9 mouse cellular contexts compared by ENCODE assay signal in genomic region chr5:121841973-121842372, GRCm38 (mm10). TPM values are rescaled to one million over a fixed set of nuclear protein-coding genes. Genes with fewer than 3 reads are reported as not detected.
A peak's percentile ranks its signal among the peaks of the same experiment; 100 is the strongest.
DNase-seq lines count a peak whose midpoint lies in the region; ATAC-seq and TF ChIP-seq lines count a peak whose summit lies in the region.
"Had no signal": no experiment of that assay in that cellular context is flagged by ENCODE, and none has a peak within 500 bp of the region (broad histone marks: within the 10 kb centered on the region; RNA-seq: fewer than 3 reads in every experiment).

No protein-coding gene starts in this region.

- H3K36me3 ChIP-seq in heart, embryonic 12.5 days: no peaks in the 10 kb centered on the region
- no peaks in the 10 kb centered on the region for H3K36me3 ChIP-seq in midbrain, embryonic 15.5 days (replicated peaks)
- no peaks in the 10 kb centered on the region for H3K36me3 ChIP-seq in midbrain, postnatal 0 days (ENCODE audit: insufficient read depth, low read length)
- H3K36me3 ChIP-seq in heart, embryonic 14.5 days (ENCODE audit: control insufficient read depth, insufficient read depth, low read length): no peaks in the 10 kb centered on the region
- H3K36me3 ChIP-seq in stomach, embryonic 15.5 days: no peaks in the 10 kb centered on the region

- no peak for DNase-seq in heart, adult 8-10 months (ENCODE audit: low spot score)
- no peak for DNase-seq in midbrain, postnatal 0 days (ENCODE audit: low spot score)
- no peak for DNase-seq in right cerebral cortex, postnatal 14 days
- DNase-seq in urinary bladder, postnatal 36 days (ENCODE audit: low spot score in 2 of 2): no peak

- 0 out of 2 replicates have a peak overlapping the region, but pooled peaks have one; percentile 88 for H3K4me2 ChIP-seq in heart, embryonic 12.5 days
- H3K4me2 ChIP-seq in midbrain, embryonic 15.5 days: 0 out of 2 replicates have a peak overlapping the region, but pooled peaks have one; percentile 82
- no peak overlapping the region for H3K4me2 ChIP-seq in midbrain, postnatal 0 days (ENCODE audit: low read depth, low read length, poor library complexity, severe bottlenecking)
- H3K4me2 ChIP-seq in heart, embryonic 14.5 days (ENCODE audit: low read length): peak overlapping the region; percentile 90
- peak overlapping the region; percentile 86 for H3K4me2 ChIP-seq in stomach, embryonic 15.5 days

- no peak overlapping the region for H3K9ac ChIP-seq in heart, embryonic 12.5 days
- H3K9ac ChIP-seq in midbrain, embryonic 15.5 days: no peak overlapping the region
- H3K9ac ChIP-seq in midbrain, postnatal 0 days (replicated peaks; ENCODE audit: low read length, poor library complexity, severe bottlenecking): no peak overlapping the region
- H3K9ac ChIP-seq in heart, embryonic 14.5 days (ENCODE audit: low read length): no peak overlapping the region
- H3K9ac ChIP-seq in stomach, embryonic 15.5 days: no peak overlapping the region

- H3K27ac ChIP-seq in heart, embryonic 12.5 days (ENCODE audit: poor library complexity, severe bottlenecking): no peak overlapping the region
- no peak overlapping the region for H3K27ac ChIP-seq in midbrain, embryonic 15.5 days
- H3K27ac ChIP-seq in midbrain, postnatal 0 days (ENCODE audit: low read depth, low read length): no peak overlapping the region
- 0 out of 4 replicates have a peak overlapping the region, but pooled peaks of 1 of the 2 experiments have one; percentile 19 for H3K27ac ChIP-seq in heart, embryonic 14.5 days (replicated peaks in 1 of 2; ENCODE audit: control insufficient read depth in 1 of 2, insufficient read depth in 1 of 2, low read depth in 2 of 2, low read length in 2 of 2)
- H3K27ac ChIP-seq in stomach, embryonic 15.5 days: peak overlapping the region; percentile 4
- H3K27ac ChIP-seq: liver, embryonic 14.5 days had no signal

- ATAC-seq in heart, embryonic 12.5 days (ENCODE audit: insufficient number of reproducible peaks, low FRiP score): no peak
- no peak for ATAC-seq in midbrain, embryonic 15.5 days (replicated peaks)
- no peak for ATAC-seq in midbrain, postnatal 0 days (ENCODE audit: low FRiP score)
- no peak for ATAC-seq in heart, embryonic 14.5 days (ENCODE audit: insufficient number of reproducible peaks, insufficient read depth, low FRiP score, low read depth)
- no peak for ATAC-seq in stomach, embryonic 15.5 days (ENCODE audit: insufficient read depth, low FRiP score, low read depth)

- TF ChIP-seq CTCF in midbrain, postnatal 0 days (IDR thresholded peaks at IDR 0.05): no peak

- H3K4me1 ChIP-seq in heart, embryonic 12.5 days (replicated peaks): peaks cover 38% of the 10 kb centered on the region
- peaks cover 25% of the 10 kb centered on the region for H3K4me1 ChIP-seq in midbrain, embryonic 15.5 days
- H3K4me1 ChIP-seq in midbrain, postnatal 0 days (ENCODE audit: insufficient read depth, low read length): peaks cover 6% of the 10 kb centered on the region
- H3K4me1 ChIP-seq in heart, embryonic 14.5 days (ENCODE audit: control insufficient read depth in 2 of 2, insufficient read depth in 2 of 2, low read length in 2 of 2): peaks cover 13 to 27% of the 10 kb centered on the region in 2 experiments
- peaks cover 37% of the 10 kb centered on the region for H3K4me1 ChIP-seq in stomach, embryonic 15.5 days

- 0 out of 2 replicates have a peak overlapping the region, but pooled peaks have one; percentile 59 for H3K4me3 ChIP-seq in heart, embryonic 12.5 days
- no peak overlapping the region for H3K4me3 ChIP-seq in midbrain, embryonic 15.5 days
- H3K4me3 ChIP-seq in midbrain, postnatal 0 days (ENCODE audit: low read depth, low read length): no peak overlapping the region
- no peak overlapping the region for H3K4me3 ChIP-seq in heart, embryonic 14.5 days (ENCODE audit: control insufficient read depth in 1 of 2, insufficient read depth in 1 of 2, low read depth in 1 of 2, low read length in 2 of 2)
- H3K4me3 ChIP-seq in stomach, embryonic 15.5 days (replicated peaks): no peak overlapping the region

- no peaks in the 10 kb centered on the region for H3K9me3 ChIP-seq in heart, embryonic 12.5 days (replicated peaks)
- no peaks in the 10 kb centered on the region for H3K9me3 ChIP-seq in midbrain, embryonic 15.5 days
- no peaks in the 10 kb centered on the region for H3K9me3 ChIP-seq in midbrain, postnatal 0 days (ENCODE audit: low read length)
- no peaks in the 10 kb centered on the region for H3K9me3 ChIP-seq in heart, embryonic 14.5 days (ENCODE audit: control insufficient read depth, low read length)
- no peaks in the 10 kb centered on the region for H3K9me3 ChIP-seq in stomach, embryonic 15.5 days

- peaks cover 15% of the 10 kb centered on the region for H3K27me3 ChIP-seq in heart, embryonic 12.5 days (replicated peaks)
- H3K27me3 ChIP-seq in midbrain, embryonic 15.5 days (replicated peaks): peaks cover 62% of the 10 kb centered on the region
- H3K27me3 ChIP-seq in midbrain, postnatal 0 days (ENCODE audit: insufficient read depth, low read length): peaks cover 21% of the 10 kb centered on the region; the same call in 1 of the 2 replicates
- H3K27me3 ChIP-seq in heart, embryonic 14.5 days (ENCODE audit: control insufficient read depth, insufficient read depth, low read length): peaks cover 12% of the 10 kb centered on the region
- H3K27me3 ChIP-seq in stomach, embryonic 15.5 days (replicated peaks): peaks cover 13% of the 10 kb centered on the region

- 49% methylated on average over 10 of the region's 10 CpGs for WGBS in heart, embryonic 12.5 days
- 47% methylated on average over 10 of the region's 10 CpGs for WGBS in midbrain, embryonic 15.5 days
- WGBS in midbrain, postnatal 0 days: 53% methylated on average over 10 of the region's 10 CpGs
- WGBS in heart, embryonic 14.5 days: 47% methylated on average over 10 of the region's 10 CpGs
- WGBS in stomach, embryonic 15.5 days: 44% methylated on average over 10 of the region's 10 CpGs

RNA-seq across cellular contexts. Expression of gene Sh2b3, which starts 4.5 kb away (rescaled TPM):
- 22.6 and 24.9 TPM in 2 replicates for polyA plus RNA-seq in heart, embryonic 12.5 days (2016; fragmentation: Nextera tagmentation; extraction: Ambion mirVana)
- 10 to 100 TPM; 19.2 to 23.0 (median 22.3) TPM for total RNA-seq in heart, adult 8-10 months (2022)
- polyA plus RNA-seq in midbrain, embryonic 15.5 days (2015; fragmentation: Nextera tagmentation; extraction: Ambion mirVana): 7.7 and 8.2 TPM in 2 replicates
- 21.5 and 23.8 TPM in 2 replicates for total RNA-seq in midbrain, postnatal 0 days (2014; rRNA removed)
- 5.9 and 6.4 TPM in 2 replicates for polyA plus RNA-seq in midbrain, postnatal 0 days (2015; fragmentation: Nextera tagmentation; extraction: Ambion mirVana)
- polyA plus RNA-seq in heart, embryonic 14.5 days (2014; fragmentation: Nextera tagmentation; extraction: Ambion mirVana): 16.5 and 18.1 TPM in 2 replicates
- polyA plus RNA-seq in stomach, embryonic 15.5 days (2015; fragmentation: Nextera tagmentation; extraction: Ambion mirVana): 15.7 and 16.0 TPM in 2 replicates

RNA-seq across cellular contexts. Expression of gene Pheta1, which starts 6.8 kb away (rescaled TPM):
- 17.1 and 17.8 TPM in 2 replicates for polyA plus RNA-seq in heart, embryonic 12.5 days (2016; fragmentation: Nextera tagmentation; extraction: Ambion mirVana)
- 10 to 100 TPM in 1 of 4 experiments, 1 to 10 TPM in 3; 8.6 to 10.1 (median 9.1) TPM for total RNA-seq in heart, adult 8-10 months (2022)
- 55.4 and 55.5 TPM in 2 replicates for polyA plus RNA-seq in midbrain, embryonic 15.5 days (2015; fragmentation: Nextera tagmentation; extraction: Ambion mirVana)
- total RNA-seq in midbrain, postnatal 0 days (2014; rRNA removed): 46.1 and 49.7 TPM in 2 replicates
- polyA plus RNA-seq in midbrain, postnatal 0 days (2015; fragmentation: Nextera tagmentation; extraction: Ambion mirVana): 29.8 and 33.1 TPM in 2 replicates
- 10.8 and 11.5 TPM in 2 replicates for polyA plus RNA-seq in heart, embryonic 14.5 days (2014; fragmentation: Nextera tagmentation; extraction: Ambion mirVana)
- polyA plus RNA-seq in stomach, embryonic 15.5 days (2015; fragmentation: Nextera tagmentation; extraction: Ambion mirVana): 23.7 and 26.1 TPM in 2 replicates
